Mouse (Mus musculus) embryonic facial prominence, embryonic 13.5 days (tissue): ENCODE measurements around the gene Ptger3. TPM values are rescaled to one million over a fixed set of nuclear protein-coding genes. Genes with fewer than 3 reads are reported as not detected.

ENCODE experiments used
- ATAC-seq: fragments of 200-750 bp; cut with Nextera tagmentation; 2 replicates; pipeline ENCODE4 v1.8.0; 2017; ENCODE audit warnings: low read depth; ENCODE audit not compliant: insufficient number of reproducible peaks, insufficient read depth, low FRiP score, low TSS enrichment
- H3K27ac ChIP-seq: fragments of 300-500 bp; sonication (generic); 2 replicates; pipeline ENCODE4 v1.5.1; 2015; ENCODE audit warnings: moderate library complexity, mild to moderate bottlenecking, inconsistent platforms
- H3K27me3 ChIP-seq: fragments of 300-500 bp; sonication (generic); 2 replicates; pipeline ENCODE4 v1.6.1; 2015; ENCODE audit warnings: mild to moderate bottlenecking, inconsistent platforms
- H3K36me3 ChIP-seq: fragments of 300-500 bp; sonication (generic); 2 replicates; pipeline ENCODE4 v1.6.1; 2015; ENCODE audit warnings: mild to moderate bottlenecking, inconsistent platforms
- H3K4me1 ChIP-seq: fragments of 300-500 bp; sonication (generic); 2 replicates; pipeline ENCODE4 v1.6.1; 2015; ENCODE audit warnings: inconsistent platforms
- H3K4me2 ChIP-seq: fragments of 300-500 bp; sonication (generic); 2 replicates; pipeline ENCODE4 v1.6.1; 2015; ENCODE audit warnings: moderate library complexity, mild to moderate bottlenecking, inconsistent platforms
- H3K4me3 ChIP-seq: fragments of 300-500 bp; sonication (generic); 2 replicates; pipeline ENCODE4 v1.5.1; 2015; ENCODE audit warnings: mild to moderate bottlenecking, inconsistent platforms
- H3K9ac ChIP-seq: fragments of 300-500 bp; sonication (generic); 2 replicates; pipeline ENCODE4 v1.6.1; 2015; ENCODE audit warnings: mild to moderate bottlenecking, inconsistent platforms
- H3K9me3 ChIP-seq: fragments of 300-500 bp; sonication (generic); 2 replicates; pipeline ENCODE4 v1.6.1; 2016; ENCODE audit warnings: inconsistent platforms
- WGBS: fragments of 180-500 bp; shearing (Covaris S2); methylation state at CpG from one replicate; pipeline ENCODE4 v1.1.7; 2015; ENCODE audit warnings: mixed read lengths; 5-methylcytosine and 5-hydroxymethylcytosine counted together
- polyA plus RNA-seq: library from polyadenylated mRNA; unstranded; fragments of >200 nt; fragmentation: Nextera tagmentation; extraction: Ambion mirVana; gene quantifications from 2 replicates; pipeline ENCODE4 v1.2.1, GENCODE M21; 2015

Ptger3 gene
- polyA plus RNA-seq, 1 experiment from 2014 or later: 6.6 TPM

DNA sequence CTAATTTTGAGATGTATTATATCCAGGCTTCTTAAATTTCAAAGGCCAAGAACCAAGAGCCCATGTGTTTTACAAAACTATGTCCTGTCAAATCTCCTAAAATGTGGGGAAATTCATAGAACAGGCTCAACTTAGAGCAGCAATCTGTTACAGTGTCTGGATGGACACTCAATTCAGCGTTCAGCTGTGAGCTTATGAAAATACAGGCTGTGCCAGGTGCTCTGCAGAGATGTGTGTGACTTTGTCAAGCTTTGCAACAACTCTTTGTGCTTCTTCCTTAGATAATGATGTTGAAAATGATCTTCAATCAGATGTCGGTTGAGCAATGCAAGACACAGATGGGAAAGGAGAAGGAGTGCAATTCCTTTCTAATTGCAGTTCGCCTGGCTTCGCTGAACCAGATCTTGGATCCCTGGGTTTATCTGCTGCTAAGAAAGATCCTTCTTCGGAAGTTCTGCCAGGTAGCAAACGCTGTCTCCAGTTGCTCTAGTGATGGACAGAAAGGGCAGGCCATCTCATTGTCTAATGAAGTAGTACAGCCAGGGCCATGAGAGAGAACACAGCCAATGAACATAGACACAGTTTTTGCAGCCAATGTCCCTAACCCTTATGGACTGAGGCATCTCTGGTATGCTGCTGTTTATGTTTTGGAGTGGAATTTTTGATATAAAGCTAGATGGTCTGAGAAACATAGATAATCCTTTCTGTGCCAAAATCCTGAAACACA lies 38.2 kb downstream of the Ptger3 start:
- no peak overlapping the region for H3K9ac ChIP-seq

DNA sequence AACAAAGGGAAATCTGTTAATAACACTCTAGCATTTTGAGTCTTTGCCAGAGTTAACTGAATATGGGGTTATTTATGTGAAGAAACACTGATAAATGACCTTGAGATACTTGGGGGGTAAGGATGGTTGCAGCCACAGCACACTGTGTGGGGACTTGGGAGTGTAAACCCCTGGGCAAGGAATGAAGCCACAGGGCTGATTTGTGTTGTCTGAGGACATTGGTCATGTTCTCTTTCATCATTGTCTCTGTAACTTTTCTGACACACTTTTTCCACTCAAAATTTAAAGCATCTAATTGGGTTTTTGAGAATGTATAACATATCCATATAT lies 38.7 kb downstream of the Ptger3 start:
- no peaks in the 10 kb centered on the region for H3K36me3 ChIP-seq
- H3K9me3 ChIP-seq: no peaks in the 10 kb centered on the region

More for the DNA sequence above, 38.2 kb downstream of the Ptger3 start:
- Histone ChIP-seq H3K4me2 (no peak overlapping the region), H3K27me3 (no peaks in the 10 kb centered on the region), H3K36me3 (no peaks in the 10 kb centered on the region), H3K27ac (no peak overlapping the region), H3K4me1 (no peaks in the 10 kb centered on the region), H3K4me3 (no peak overlapping the region), H3K9me3 (no peaks in the 10 kb centered on the region)
- 66% methylated on average over 6 of the region's 6 CpGs for WGBS
- no peak for ATAC-seq

DNA sequence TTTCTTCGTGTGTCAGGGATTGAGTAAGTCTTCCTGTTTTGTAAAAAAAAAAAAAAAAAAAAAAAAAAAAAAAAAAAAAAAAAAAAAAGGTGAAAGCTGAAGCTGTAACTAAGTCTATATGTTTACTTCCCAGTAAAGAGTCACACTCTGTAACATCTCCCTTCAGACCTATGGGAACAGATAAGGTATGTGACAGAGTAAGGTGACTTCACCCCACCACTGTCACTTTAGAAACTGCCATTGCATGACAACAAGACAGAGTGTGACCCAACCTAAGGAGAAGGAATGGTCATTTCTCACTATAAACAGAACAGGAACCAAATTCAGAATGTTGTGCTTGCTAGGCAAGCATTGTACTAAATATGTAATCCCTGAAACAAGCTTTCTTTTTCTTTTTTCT lies 46.9 kb downstream of the Ptger3 start:
- H3K9me3 ChIP-seq: no peaks in the 10 kb centered on the region
- H3K27me3 ChIP-seq: no peaks in the 10 kb centered on the region
- no peaks in the 10 kb centered on the region for H3K4me1 ChIP-seq
- WGBS: 47% methylated on average over 1 of the region's 1 CpGs
- no peak overlapping the region for H3K9ac ChIP-seq
- H3K27ac ChIP-seq: no peak overlapping the region
- ATAC-seq: no peak
- H3K4me2 ChIP-seq: no peak overlapping the region
- no peak overlapping the region for H3K4me3 ChIP-seq
- no peaks in the 10 kb centered on the region for H3K36me3 ChIP-seq

More for the DNA sequence above, 38.7 kb downstream of the Ptger3 start:
- no peaks in the 10 kb centered on the region for H3K27me3 ChIP-seq
- no peak overlapping the region for H3K4me2 ChIP-seq
- no peak overlapping the region for H3K9ac ChIP-seq
- no peak for ATAC-seq
- no peaks in the 10 kb centered on the region for H3K4me1 ChIP-seq
- H3K27ac ChIP-seq: no peak overlapping the region
- H3K4me3 ChIP-seq: no peak overlapping the region

DNA sequence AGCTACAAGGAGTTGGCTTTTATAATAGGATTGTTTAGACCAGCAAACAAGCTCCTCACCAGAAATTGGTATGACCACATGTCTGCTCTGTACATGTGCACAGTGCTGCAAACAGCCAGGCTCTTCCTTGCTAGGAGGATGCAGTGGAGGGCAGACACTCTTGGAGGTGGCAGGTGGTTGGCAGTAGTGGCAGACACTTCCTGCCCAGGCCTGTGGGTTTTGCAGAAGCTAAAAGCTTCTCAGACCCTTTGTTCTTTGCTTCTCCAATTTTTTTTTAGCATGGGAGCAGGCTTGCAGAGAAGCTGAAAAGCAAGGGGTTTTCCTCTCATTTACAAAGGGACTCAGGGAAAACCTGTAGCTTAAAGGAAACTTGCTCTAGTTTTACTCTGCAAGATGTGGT lies 50.3 kb downstream of the Ptger3 start:
- no peaks in the 10 kb centered on the region for H3K9me3 ChIP-seq
- ATAC-seq: no peak
- H3K27me3 ChIP-seq: no peaks in the 10 kb centered on the region
- H3K36me3 ChIP-seq: no peaks in the 10 kb centered on the region
- H3K9ac ChIP-seq: no peak overlapping the region
- H3K4me2 ChIP-seq: no peak overlapping the region
- H3K27ac ChIP-seq: no peak overlapping the region
- no peaks in the 10 kb centered on the region for H3K4me1 ChIP-seq
- no peak overlapping the region for H3K4me3 ChIP-seq

DNA sequence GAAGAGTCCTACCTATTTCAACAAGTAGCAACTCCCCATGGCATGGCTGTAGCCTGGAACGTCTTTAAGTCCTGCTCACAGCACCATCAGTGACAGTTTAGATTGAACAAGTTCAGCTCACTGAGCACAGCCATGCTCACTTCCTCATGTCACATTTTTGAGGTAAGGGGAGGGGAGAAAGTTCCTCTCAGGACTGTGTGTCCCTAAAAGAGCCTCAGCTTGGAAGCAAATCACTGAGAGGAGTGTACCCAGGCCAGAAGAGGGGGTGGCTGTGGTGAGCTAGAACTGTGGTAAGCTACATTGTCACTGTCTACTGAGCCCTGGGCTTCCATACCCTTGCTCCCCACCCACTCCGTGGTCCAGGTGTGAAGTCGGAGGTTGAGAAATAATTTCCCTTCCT lies 60.7 kb downstream of the Ptger3 start:
- Histone ChIP-seq H3K4me3 (no peak overlapping the region), H3K9ac (no peak overlapping the region), H3K9me3 (no peaks in the 10 kb centered on the region), H3K27ac (no peak overlapping the region), H3K27me3 (no peaks in the 10 kb centered on the region), H3K36me3 (no peaks in the 10 kb centered on the region), H3K4me1 (no peaks in the 10 kb centered on the region), H3K4me2 (no peak overlapping the region)
- no peak for ATAC-seq
- 67% methylated on average over 3 of the region's 3 CpGs for WGBS

DNA sequence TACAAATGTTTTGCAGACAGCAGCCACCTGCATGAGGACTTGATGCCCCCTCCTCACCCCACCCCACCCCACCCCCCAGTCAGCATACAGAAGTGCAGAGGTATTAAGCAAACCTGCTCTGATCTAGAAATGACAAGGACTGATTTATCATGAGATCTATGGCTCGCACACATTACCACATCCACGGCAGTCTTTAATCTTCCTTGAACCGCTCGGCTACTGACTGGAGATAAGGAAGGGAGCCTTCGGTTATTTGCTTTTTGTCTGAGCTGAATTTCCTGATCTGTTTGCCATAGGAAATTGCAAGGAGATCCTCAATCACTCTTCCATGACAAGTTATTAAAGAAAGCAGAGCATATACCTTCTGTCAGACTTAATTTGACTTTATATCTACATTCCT lies 64.0 kb downstream of the Ptger3 start:
- Histone ChIP-seq H3K36me3 (no peaks in the 10 kb centered on the region), H3K4me2 (no peak overlapping the region), H3K9me3 (no peaks in the 10 kb centered on the region), H3K9ac (no peak overlapping the region), H3K27ac (no peak overlapping the region), H3K4me3 (no peak overlapping the region), H3K27me3 (no peaks in the 10 kb centered on the region), H3K4me1 (no peaks in the 10 kb centered on the region)
- WGBS: 70% methylated on average over 5 of the region's 5 CpGs
- no peak for ATAC-seq

DNA sequence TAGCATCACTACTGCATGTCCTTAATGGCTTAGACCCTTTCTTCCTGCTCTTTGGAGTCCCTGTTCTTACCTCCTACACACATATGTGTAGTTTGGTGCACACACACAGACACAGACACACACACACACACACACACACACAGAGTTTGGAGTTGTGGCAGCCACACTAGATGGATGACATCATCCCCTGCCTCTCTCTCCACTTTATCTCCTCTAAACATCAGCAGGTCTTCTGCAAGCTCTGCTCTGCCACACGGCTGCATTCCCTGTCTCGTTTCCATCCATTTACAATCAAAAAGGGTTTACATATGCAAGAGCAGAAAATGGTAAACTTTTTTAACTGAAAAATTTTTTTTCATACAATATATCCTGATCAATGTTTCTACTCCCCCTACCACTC lies 64.7 kb downstream of the Ptger3 start:
- H3K9me3 ChIP-seq: no peaks in the 10 kb centered on the region
- H3K27me3 ChIP-seq: no peaks in the 10 kb centered on the region
- no peaks in the 10 kb centered on the region for H3K4me1 ChIP-seq
- H3K36me3 ChIP-seq: no peaks in the 10 kb centered on the region
- no peak overlapping the region for H3K4me3 ChIP-seq
- 44% methylated on average over 2 of the region's 2 CpGs for WGBS
- no peak overlapping the region for H3K4me2 ChIP-seq
- H3K27ac ChIP-seq: no peak overlapping the region
- H3K9ac ChIP-seq: no peak overlapping the region
- ATAC-seq: no peak

DNA sequence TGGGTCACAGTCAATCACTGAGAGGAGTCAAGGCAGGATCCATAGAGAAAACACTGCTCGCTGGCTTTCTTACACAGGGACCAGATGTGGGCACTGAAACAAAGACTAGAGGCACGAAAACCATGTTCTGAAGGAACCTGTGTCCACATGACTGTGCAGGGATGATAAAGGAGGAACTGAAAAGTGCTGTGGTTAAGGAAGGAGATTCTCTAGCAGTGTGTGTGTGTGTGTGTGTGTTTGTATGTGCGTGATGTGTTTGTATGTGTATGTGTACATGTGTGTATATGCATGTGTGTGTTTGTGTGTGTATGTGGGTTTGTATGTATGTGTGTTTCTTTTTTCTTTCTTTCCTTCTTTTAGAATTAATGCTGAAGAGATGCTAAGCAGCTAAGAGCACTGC lies 67.7 kb downstream of the Ptger3 start:
- no peak for ATAC-seq
- Histone ChIP-seq H3K27me3 (no peaks in the 10 kb centered on the region), H3K4me1 (no peaks in the 10 kb centered on the region), H3K9ac (no peak overlapping the region), H3K4me2 (no peak overlapping the region), H3K27ac (no peak overlapping the region), H3K36me3 (no peaks in the 10 kb centered on the region), H3K9me3 (no peaks in the 10 kb centered on the region), H3K4me3 (no peak overlapping the region)
- 82% methylated on average over 3 of the region's 3 CpGs for WGBS

DNA sequence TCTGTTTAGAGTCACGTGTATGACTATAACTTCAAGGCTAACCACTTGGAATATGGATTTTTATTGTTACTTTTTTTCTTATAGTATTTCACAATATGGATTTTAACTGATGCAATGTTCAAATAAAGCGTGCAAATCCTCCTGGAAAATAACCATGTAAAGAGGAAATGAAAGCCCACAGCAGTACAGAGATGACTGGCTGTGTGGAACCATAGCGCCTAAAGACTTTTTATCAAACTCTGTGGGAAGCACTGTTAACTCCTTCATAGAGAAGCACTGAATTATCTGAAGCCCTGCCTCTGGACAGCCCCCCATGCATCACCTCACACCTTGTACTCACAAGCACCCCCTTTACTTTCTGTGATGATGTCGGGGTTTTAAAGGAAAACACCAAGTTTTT lies 69.0 kb downstream of the Ptger3 start:
- no peak overlapping the region for H3K27ac ChIP-seq
- no peaks in the 10 kb centered on the region for H3K36me3 ChIP-seq
- no peaks in the 10 kb centered on the region for H3K9me3 ChIP-seq
- no peak overlapping the region for H3K4me2 ChIP-seq
- H3K27me3 ChIP-seq: no peaks in the 10 kb centered on the region
- no peak overlapping the region for H3K9ac ChIP-seq
- ATAC-seq: no peak
- WGBS: 73% methylated on average over 4 of the region's 4 CpGs
- H3K4me1 ChIP-seq: no peaks in the 10 kb centered on the region
- H3K4me3 ChIP-seq: no peak overlapping the region

DNA sequence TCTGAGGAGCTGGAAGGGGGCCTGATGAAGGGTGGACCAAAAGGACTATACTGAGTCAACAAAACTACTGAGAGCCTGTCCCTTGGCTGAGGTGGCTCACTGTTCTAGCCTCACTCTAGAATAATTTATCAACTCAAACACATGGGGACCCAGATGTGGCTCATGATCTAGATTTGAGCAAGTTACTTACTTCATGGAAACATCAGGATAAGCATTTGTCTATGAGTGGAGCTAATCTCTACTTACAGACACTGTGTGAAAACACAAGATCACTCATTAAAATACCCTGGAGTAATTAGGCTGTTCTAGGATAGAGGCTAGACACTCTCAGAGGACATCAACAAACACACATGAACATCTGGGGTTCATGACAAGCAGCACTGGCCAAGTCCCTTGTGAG lies 70.2 kb downstream of the Ptger3 start:
- Histone ChIP-seq H3K9me3 (no peaks in the 10 kb centered on the region), H3K9ac (no peak overlapping the region), H3K27ac (no peak overlapping the region), H3K36me3 (no peaks in the 10 kb centered on the region), H3K4me3 (no peak overlapping the region), H3K4me2 (no peak overlapping the region), H3K4me1 (no peaks in the 10 kb centered on the region), H3K27me3 (no peaks in the 10 kb centered on the region)
- ATAC-seq: no peak

DNA sequence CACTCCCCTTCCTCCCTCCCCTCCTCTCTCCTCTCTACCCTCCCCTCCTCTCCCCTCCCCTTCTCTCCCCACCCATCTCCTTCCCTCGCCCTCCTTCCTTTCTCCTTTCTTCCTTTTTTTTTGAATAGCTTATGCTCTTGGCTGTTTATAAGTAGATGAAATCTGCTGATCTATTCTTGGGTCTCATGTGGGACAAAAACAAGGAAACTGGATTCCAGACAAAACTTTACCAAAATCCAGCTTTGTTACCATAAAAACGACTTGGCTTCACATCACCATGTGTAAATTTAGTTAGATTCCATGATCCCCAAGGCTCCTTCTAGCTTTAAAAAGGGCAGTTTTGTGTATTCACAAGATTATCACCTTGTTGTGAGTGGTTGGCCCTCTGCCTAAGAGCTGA lies 70.6 kb downstream of the Ptger3 start:
- Histone ChIP-seq H3K36me3 (no peaks in the 10 kb centered on the region), H3K4me3 (no peak overlapping the region), H3K9ac (no peak overlapping the region), H3K4me1 (no peaks in the 10 kb centered on the region), H3K27ac (no peak overlapping the region), H3K4me2 (no peak overlapping the region), H3K9me3 (no peaks in the 10 kb centered on the region), H3K27me3 (no peaks in the 10 kb centered on the region)
- no peak for ATAC-seq
- 66% methylated on average over 2 of the region's 2 CpGs for WGBS

DNA sequence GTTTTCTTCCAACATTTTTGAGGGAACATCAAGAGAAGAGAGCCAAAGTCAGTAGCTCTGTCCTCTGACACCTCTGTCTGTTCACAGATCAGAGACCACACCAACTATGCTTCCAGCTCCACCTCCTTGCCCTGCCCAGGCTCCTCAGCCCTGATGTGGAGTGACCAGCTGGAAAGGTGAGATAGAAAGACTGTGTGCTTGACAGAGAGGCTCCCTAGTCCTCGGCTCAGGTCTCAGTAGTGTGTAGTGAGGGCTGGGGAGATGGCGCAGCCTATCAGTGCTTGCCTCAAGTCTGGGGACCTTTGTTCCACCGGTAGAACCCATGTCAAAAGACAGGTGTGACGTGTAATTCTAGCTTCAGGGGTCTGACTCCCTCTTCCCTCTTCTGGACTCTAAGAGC lies 74.9 kb downstream of the Ptger3 start:
- Histone ChIP-seq H3K9ac (no peak overlapping the region), H3K4me2 (no peak overlapping the region), H3K4me1 (no peaks in the 10 kb centered on the region), H3K36me3 (no peaks in the 10 kb centered on the region), H3K27ac (no peak overlapping the region), H3K4me3 (no peak overlapping the region), H3K9me3 (no peaks in the 10 kb centered on the region), H3K27me3 (no peaks in the 10 kb centered on the region)
- no peak for ATAC-seq
- WGBS: 74% methylated on average over 4 of the region's 4 CpGs

DNA sequence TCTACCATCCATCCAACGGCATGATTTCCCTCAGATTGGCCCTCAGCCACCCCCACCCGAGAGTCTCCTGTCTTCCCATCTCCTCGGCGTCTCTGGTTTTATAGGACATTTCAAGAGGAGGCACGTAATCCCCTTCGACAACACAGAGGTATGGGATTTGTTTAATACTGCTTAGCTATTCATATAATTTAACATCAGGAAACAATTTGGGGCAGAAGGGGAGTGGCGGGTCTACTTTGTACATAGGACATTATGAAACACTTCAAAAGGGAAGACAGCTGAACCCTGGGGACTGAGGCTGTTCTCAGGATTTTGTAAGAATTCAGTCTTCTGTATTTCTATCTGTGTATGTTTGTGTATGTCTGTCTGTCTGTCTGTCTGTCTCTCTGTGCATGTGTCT lies 94.9 kb downstream of the Ptger3 start:
- WGBS: 38% methylated on average over 7 of the region's 7 CpGs
- H3K27me3 ChIP-seq: no peaks in the 10 kb centered on the region
- no peaks in the 10 kb centered on the region for H3K9me3 ChIP-seq
- peaks cover 8% of the 10 kb centered on the region for H3K4me1 ChIP-seq
- H3K9ac ChIP-seq: no peak overlapping the region
- H3K36me3 ChIP-seq: no peaks in the 10 kb centered on the region
- H3K4me2 ChIP-seq: no peak overlapping the region
- ATAC-seq: no peak
- no peak overlapping the region for H3K4me3 ChIP-seq
- H3K27ac ChIP-seq: peak overlapping the region; percentile 33; the same call in 1 of the 2 replicates
